Mouse (Mus musculus) heart, postnatal 4 days (tissue): ENCODE data around the gene Utp14a. TPM values are rescaled to one million over a fixed set of nuclear protein-coding genes. Genes with fewer than 3 reads are reported as not detected.
"Not testable (repeated sequence)": the region's sequence is repeated elsewhere in the genome, so short reads cannot be mapped to it uniquely, and the experiment has no call there.

Experiments
- DNase-seq: peaks from one replicate; pipeline ENCODE4 v3.0.0; 2021
- total RNA-seq, 2 experiments: library from RNA; stranded (reverse); gene quantifications; 2 replicates each; pipeline ENCODE4 v1.2.3; 2021

The Utp14a gene
- total RNA-seq = 10 to 100 TPM; 14.4 to 20.6 TPM

DNA sequence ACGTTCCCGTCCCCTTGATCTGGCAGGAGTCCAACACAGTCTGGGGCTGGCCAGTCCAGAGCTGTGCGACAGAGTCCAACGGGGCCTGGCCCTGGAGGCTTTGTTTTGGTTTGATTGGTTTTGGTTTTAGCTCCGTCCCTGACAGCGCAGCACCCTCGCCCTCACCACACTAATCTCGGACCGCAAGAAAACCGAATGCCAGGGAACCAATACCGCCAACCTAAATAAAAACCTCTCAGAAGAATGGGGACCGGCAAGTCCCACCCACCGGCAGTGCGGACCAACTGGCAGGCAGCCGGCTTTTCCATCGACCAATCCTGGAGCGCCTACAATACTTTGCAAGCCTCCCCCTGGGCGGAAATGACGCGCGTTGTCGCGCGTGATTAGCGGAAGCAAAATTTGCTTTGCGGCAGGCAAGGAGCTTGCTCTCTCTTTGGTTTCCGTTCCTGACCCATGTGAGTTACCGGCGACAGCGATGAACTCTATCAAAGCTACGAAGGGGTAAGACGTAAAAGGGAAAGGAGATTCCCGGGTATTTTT is at the start of gene Utp14a:
Utp14a (plus strand) TSS at position 395 of the 540 bp plus-strand sequence.
- peak; percentile 98 for DNase-seq

DNA sequence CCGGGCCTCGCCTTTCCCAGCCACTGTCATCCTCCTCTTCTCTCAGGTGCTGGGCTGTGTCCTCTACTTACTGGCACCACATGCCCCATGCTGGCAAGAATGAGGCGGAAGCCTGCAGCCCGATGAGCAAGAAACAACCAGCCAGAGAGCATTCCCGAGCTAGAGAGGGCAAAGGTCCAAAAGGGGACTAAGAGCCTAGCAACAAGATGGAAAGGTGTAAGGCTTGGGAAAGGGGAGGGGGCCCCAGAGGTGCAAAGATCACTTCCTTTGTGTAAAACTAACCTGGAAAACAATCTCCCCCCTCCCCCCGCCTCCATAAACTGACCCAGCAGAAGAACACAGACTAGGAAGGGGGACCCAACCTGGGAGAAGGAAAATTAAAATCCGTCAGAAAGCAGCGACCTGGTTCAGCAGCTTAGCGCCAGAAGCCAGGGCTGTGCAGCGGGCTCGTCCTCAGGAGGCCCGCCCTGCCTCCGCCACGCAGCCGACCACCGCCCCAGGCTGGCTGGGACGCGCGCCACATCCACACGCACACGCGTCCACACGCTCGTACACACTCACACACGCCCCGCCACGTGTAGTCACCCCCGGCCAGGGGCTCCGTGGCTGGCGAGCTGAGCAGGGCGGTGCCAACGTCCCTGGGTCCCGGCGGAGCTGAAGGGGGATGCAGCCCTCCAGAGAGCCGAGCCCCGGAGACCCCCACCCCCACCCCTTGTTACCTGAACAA is 48.7 kb upstream of the Utp14a start:
- peak; percentile 46 for DNase-seq

DNA sequence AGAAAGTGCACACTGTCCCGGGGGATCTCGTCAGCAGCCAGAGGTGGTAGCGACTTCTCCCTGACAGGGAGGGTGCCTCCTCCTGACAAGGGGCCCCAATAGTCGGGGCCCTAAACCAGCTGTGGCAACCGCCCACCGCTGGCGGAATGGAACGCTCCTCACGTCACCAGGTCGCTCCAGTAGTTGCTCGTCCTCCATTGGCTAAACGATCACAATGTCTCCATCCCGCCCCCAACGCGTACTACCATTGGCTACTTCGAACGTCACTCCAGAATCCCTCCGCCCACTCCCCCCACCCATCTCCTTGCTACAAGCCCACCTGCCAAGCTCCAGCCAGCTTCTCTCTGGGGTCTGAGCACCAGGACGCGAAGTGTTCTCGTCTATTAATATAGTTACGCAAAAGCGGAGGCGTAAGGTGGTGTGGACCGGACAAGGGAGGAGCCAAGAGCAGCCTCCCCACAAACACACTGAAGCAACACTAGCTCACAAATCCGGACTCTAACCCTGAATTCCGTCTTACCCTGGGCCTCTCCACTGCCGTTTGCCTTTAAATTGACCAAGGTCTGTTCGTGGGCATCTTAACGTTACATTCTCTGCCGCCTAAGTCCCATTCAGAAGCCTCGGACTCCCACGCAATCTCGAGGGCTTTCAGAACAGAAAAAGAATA is 48.0 kb upstream of the Utp14a start, which contains the start of gene Zdhhc9:
Zdhhc9 (minus strand) TSS at position 360 of the 667 bp plus-strand sequence.
- peak; percentile 92 for DNase-seq

GRCm38 (mm10) chrX:48209746-48210145 is 46.9 kb upstream of the Utp14a start:
- not testable (repeated sequence) for DNase-seq

DNA sequence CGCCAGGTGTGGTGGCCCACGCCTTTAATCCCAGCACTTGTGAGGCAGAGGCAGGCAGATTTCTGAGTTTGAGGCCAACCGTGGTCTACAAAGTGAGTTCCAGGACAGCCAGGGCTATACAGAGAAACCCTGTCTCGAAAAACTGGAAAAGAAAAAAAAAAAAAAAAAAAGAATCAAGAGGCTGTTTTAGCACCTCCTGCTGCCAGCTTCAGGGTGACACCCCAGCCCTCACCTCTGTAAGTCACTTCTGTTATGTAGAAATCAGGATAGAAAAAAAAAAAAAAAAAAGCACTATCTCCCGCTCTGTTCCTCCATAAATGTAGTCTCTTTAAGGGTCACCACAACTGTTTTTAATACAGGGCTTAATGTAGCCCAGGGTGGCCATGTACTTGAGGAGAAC is 37.2 kb upstream of the Utp14a start:
- no peak for DNase-seq

DNA sequence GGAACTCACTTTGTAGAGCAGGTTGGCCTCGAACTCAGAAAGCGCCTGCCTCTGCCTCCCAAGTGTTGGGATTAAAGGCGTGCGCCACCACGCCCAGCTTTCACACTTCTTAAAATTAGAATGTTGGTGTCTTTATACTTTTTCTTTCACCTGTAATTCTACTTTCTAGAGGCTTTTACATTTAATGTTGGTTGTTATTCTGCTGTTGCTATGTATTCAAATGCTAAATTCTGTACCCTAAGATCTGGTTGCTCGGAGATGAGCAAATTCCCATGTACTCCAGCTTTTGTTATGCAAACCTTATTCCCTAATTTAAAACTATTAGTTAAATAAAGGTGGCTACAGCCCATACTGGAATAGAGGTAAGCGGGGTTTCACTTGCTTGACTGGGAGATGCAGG is 34.0 kb upstream of the Utp14a start:
- DNase-seq = no peak

DNA sequence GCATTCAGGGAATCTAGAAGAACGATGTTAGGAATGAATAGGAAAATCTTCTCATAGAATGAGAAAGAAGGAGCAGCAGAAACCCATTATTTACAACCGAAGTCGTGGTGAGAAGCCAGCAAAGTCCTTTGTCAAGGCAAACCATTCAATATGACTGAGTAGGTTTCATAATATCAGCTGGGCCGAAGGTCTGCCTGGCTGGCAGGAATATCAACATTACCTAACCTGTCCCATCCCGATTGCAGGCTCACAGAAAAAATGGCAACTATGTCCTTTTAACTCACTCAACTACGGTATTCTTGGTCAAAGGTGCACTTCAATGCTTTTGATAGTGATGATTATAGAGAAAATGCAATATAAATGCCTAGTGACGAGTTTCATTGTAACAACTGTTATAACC is 30.4 kb upstream of the Utp14a start:
- DNase-seq = no peak

DNA sequence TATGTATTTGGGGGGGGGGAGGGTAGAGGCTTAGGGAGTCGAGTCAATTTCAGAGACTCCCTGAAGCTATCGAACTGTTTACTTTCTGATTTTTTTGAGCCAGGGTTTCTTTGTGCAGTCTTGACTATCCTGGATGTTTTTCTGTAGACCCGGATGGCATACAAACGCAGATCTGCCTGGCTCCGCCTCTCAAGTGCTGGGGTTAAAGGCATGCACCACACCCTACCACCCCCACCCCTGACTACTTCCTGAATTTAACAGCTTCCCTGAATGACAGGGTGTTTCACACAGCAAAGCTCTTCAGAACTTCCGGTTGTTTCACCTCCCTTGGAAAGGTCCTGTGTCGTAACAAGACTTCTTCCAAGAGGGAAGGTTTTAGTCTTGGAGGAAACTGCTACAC is 22.2 kb upstream of the Utp14a start:
- peak; percentile 6 for DNase-seq

GRCm38 (mm10) chrX:48255830-48256428 is 733 bp upstream of the Utp14a start:
- DNase-seq = no peak

GRCm38 (mm10) chrX:48257011-48257410 is 349 bp downstream of the Utp14a start:
- DNase-seq = no peak

DNA sequence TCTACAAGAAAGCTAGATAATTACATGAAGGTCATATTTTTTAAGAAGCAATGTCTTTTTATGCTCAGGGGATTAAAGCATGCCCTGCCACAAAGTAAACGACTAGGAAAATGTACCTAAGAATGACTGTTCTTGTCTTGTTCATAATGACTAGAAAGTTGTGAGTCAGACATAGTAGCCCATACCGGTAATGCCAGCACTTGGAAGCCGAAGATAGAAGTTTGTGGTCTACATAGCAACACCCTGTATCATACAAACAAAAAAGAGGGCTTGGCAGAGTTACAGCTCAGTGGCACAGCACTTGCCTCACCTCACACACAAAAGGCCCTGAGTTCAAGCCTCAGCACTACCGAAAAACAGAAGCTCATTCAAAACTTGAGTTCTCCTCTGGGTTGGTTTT is 15.0 kb downstream of the Utp14a start:
- no peak for DNase-seq

DNA sequence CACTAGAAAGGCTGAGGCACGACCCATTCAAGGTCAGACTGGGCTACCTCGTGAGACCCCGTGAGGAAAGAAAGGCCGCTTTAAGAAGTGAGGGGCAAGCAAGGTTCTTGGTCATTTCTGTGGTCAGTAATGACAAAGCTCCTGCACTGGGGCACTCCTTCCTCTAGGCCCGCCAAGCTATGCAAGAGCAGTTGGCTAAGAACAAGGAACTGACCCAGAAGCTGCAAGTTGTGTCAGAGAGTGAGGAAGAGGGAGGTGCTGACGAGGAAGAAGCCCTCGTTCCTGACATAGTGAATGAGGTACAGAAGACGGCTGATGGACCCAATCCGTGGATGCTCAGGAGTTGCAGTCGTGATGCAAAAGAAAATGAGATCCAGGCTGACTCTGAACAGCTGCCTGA is 18.0 kb downstream of the Utp14a start:
- DNase-seq = no peak

GRCm38 (mm10) chrX:48278103-48278502 is 21.4 kb downstream of the Utp14a start:
- DNase-seq = peak; percentile 51

- DNase-seq = peak; percentile 83
Measured at GRCm38 (mm10) chrX:48284386-48285005, 27.8 kb downstream of the Utp14a start.

GRCm38 (mm10) chrX:48285006-48285650 is 28.5 kb downstream of the Utp14a start:
- peak; percentile 78 for DNase-seq

DNA sequence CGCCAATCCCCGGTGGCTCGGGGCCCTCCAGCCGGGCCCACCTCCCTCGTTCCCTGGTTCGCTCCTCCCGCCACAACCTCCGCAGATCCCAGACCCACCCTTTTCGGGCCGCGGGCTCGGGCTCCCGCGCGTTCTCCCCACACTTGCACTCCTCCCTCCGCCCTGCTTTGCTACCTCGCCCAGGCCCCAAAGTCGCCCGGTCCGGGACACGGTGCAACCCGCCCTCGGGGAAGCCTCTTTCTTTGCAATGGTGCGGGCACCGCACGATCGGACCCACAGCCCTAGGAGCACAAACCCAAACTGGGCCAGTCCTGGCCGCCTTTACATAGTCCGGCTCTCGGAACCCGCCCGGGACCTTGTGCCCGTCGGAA is 29.0 kb downstream of the Utp14a start:
- no peak for DNase-seq

DNA sequence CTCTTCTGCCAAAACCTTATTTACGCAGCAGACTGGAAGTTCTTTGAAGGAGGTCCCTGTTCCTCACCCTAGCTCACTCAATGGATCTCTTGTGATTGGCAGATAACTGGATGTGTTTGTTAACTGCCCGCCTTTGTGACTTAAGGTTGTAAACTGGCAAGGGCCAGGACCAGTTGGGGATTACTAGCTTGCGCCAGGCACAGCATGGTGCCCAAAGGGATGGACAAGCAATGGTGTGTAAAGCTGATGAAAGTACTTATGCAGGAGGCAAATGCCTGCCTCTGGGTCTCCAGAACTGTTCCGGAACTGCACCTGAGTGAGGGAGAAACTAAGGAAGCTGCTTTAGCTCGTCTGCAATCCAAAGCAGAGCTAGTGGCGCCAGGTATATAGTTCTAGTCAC is 29.8 kb downstream of the Utp14a start:
- no peak for DNase-seq

GRCm38 (mm10) chrX:48288008-48288407 is 31.3 kb downstream of the Utp14a start:
- no peak for DNase-seq

- DNase-seq = no peak
Measured at GRCm38 (mm10) chrX:48291413-48291812, 34.8 kb downstream of the Utp14a start.

- DNase-seq = no peak
Measured at GRCm38 (mm10) chrX:48305356-48305755, 48.7 kb downstream of the Utp14a start.

DNA sequence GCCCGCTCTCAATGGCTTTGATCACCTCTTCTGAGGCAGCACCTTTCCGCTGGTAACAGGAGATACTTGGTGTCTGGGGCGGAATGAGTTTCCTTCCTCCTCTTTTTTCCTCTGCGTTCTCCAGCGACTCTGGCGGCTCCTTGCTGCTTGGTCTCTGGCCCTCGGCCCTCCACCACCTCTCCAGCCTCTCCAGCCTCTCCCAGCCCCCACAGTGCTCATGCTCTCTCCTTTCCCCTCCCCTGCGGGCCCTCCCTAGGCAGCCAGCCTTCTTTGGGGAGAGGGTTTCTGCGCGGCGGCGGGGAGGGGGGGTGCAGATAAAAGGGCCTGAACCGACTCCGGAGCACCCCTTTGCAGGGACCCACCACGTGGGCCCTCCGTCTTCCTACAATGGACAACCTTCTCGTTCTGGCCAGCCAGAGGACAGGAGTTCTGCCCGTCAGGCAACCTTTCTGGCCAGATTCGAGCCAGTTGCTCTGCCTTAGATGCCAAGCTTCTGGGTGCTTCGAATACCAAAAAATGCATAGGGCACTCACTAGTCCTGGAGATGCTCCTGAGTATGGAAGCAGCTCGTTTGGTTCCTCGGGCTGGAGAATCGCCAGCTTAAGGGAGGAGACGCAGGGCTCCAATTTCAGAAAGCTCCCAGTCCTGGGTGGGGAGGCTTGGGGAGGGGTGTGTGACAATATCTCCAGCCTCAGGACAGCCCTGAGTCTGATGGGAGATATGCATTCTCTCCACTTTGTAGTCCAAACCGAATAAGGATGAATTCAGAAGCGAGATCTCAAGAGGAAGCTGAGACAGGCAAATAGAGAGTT is 54.2 kb downstream of the Utp14a start:
- peak; percentile 9 for DNase-seq

DNA sequence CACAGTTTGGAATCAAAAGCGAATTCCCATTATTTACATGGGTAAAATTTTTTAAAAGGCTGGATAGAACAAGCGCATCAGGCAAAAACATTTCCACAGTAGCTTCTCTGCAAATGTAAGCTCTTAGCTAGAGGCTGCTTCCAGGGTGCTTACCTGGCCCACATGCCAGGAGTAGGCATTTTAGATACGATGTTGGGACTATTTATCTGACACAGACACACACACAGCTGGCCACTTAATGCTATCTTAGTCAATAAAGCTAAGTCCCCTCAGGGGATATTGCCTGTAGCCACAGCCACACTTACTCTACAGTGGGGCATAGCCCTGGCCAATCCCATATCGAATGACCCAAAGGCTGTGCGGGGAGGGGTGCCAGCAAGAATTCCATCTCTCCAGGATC is 55.1 kb downstream of the Utp14a start:
- no peak for DNase-seq
